Mouse (Mus musculus) hindbrain, embryonic 14.5 days (tissue): ENCODE data around the gene Obscn. TPM values are rescaled to one million over a fixed set of nuclear protein-coding genes. Genes with fewer than 3 reads are reported as not detected.
A peak's percentile ranks its signal among the peaks of the same experiment; 100 is the strongest.

ENCODE experiments used
- ATAC-seq: fragments of 200-750 bp; cut with Nextera tagmentation; 2 replicates; pipeline ENCODE4 v1.8.0; 2017; ENCODE audit warnings: moderate number of reproducible peaks, mild to moderate bottlenecking, moderate TSS enrichment, moderate library complexity; ENCODE audit not compliant: low FRiP score
- DNase-seq: peaks from one replicate; pipeline ENCODE4 v3.0.0-alpha.2; 2015; ENCODE audit warnings: low spot score
- H3K27ac ChIP-seq: fragments of 300-500 bp; sonication (generic); 2 replicates; pipeline ENCODE4 v1.5.1; 2014; ENCODE audit warnings: mild to moderate bottlenecking, moderate library complexity
- H3K27me3 ChIP-seq: fragments of 300-500 bp; sonication (generic); 2 replicates; pipeline ENCODE4 v1.6.1; 2014; ENCODE audit warnings: mild to moderate bottlenecking, low read length, mixed read lengths; ENCODE audit not compliant: control insufficient read depth, insufficient read depth
- H3K36me3 ChIP-seq: fragments of 300-500 bp; sonication (generic); replicated peaks from 2 replicates; pipeline ENCODE4 v1.6.1; 2014; ENCODE audit not compliant: control insufficient read depth, insufficient read depth
- H3K4me1 ChIP-seq: fragments of 300-500 bp; sonication (generic); replicated peaks from 2 replicates; pipeline ENCODE4 v1.6.1; 2014; ENCODE audit warnings: antibody characterized with exemption, low read length, mixed read lengths; ENCODE audit not compliant: control insufficient read depth, insufficient read depth
- H3K4me2 ChIP-seq: fragments of 300-500 bp; sonication (generic); replicated peaks from 2 replicates; pipeline ENCODE4 v1.6.1; 2014; ENCODE audit warnings: mild to moderate bottlenecking, moderate library complexity
- H3K4me3 ChIP-seq: fragments of 300-500 bp; sonication (generic); replicated peaks from 2 replicates; pipeline ENCODE4 v1.5.1; 2014; ENCODE audit warnings: mild to moderate bottlenecking, low read length
- H3K9ac ChIP-seq: fragments of 300-500 bp; sonication (generic); 2 replicates; pipeline ENCODE4 v1.6.1; 2014
- H3K9me3 ChIP-seq: fragments of 300-500 bp; sonication (generic); 2 replicates; pipeline ENCODE4 v1.6.1; 2016; ENCODE audit warnings: low read length; ENCODE audit not compliant: control insufficient read depth
- WGBS: fragments of 180-500 bp; shearing (Covaris S2); extraction: QIAGEN DNeasy Blood & Tissue Kit; methylation state at CpG from one replicate; pipeline ENCODE4 v1.1.7; 2014; 5-methylcytosine and 5-hydroxymethylcytosine counted together
- polyA plus RNA-seq: library from polyadenylated mRNA; unstranded; fragments of >200 nt; fragmentation: Nextera tagmentation; extraction: Ambion mirVana; gene quantifications from 2 replicates; pipeline ENCODE4 v1.2.1, GENCODE M21; 2014

The Obscn gene
- polyA plus RNA-seq, 1 experiment from 2014 or later: 0.71 TPM

DNA sequence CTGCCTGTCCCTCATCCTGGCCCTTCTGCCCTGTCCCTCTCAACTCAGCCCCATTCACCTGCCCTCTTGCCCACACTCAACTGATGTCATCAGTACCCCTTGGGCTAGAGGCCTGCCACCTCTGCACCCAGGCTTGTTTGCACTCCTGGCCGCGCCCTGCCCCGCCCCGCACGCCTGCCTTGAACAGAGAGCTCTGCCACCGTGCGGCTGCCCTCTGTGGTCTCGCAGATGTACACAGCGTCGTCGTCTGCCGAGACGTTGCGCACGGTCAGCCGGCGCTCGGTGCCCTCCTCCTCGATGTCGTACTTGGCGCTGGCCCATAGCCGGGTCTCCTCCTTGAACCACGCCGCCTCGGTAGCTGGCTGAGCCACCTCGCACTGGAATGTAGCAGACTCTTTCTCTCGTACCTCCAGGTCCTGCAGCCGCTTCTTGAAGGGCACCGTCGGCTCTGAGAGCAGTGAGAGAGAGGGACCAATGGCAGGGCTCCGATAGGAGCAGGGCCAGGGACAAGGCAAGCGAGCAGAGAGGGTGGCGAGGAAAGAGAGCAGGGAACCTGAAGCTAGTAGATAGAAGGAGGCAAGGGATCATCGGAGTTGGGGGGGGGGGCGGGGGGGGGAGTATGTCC lies 1.7 kb downstream of the Obscn start:
- Histone ChIP-seq H3K4me2 (peak overlapping the region; percentile 11; the same call in 1 of the 2 replicates), H3K4me3 (peak overlapping the region; percentile 30; the same call in 1 of the 2 replicates), H3K36me3 (no peaks in the 10 kb centered on the region), H3K9me3 (no peaks in the 10 kb centered on the region), H3K27me3 (peaks cover 54% of the 10 kb centered on the region), H3K9ac (no peak overlapping the region), H3K4me1 (no peaks in the 10 kb centered on the region), H3K27ac (no peak overlapping the region)
- DNase-seq: no peak
- WGBS: 6% methylated on average over 34 of the region's 35 CpGs
- ATAC-seq: no peak

- peaks cover 46% of the 10 kb centered on the region for H3K27me3 ChIP-seq
- ATAC-seq (no peak), DNase-seq (no peak)
- H3K9me3 ChIP-seq: no peaks in the 10 kb centered on the region
- no peak overlapping the region for H3K4me2 ChIP-seq
- H3K4me1 ChIP-seq: no peaks in the 10 kb centered on the region
- no peak overlapping the region for H3K27ac ChIP-seq
- WGBS: 77% methylated on average over 2 of the region's 3 CpGs
- no peak overlapping the region for H3K9ac ChIP-seq
- no peaks in the 10 kb centered on the region for H3K36me3 ChIP-seq
- no peak overlapping the region for H3K4me3 ChIP-seq
Observed at GRCm38 (mm10) chr11:59132065-59132464, 4.1 kb downstream of the Obscn start.

DNA sequence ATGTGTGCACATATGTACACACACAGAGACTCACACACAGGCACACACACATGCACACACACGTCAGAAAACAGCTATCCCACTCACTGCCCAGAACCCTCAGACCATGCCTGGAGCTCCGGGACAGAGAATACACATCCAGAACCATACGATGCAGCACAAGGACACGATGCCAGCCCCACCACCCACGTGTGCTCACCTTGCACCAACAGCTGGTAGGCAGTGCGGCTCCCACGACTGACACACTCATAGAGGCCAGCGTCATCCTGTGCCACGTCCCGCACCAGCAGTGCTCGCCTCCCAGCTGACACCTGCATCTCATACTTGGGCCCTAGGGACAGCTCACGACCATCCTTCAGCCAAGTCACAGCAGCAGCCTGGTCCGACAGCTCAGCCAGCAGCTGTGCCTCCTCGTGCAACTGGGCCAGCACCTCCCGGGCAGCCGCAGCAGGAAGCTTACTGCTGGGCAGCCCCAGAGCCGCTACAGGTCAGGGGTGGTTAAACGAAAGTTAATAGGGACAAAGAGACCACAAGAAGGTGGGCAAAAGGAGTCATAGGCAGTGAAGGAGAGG lies 4.8 kb downstream of the Obscn start:
- no peaks in the 10 kb centered on the region for H3K36me3 ChIP-seq
- no peak overlapping the region for H3K9ac ChIP-seq
- ATAC-seq: no peak
- H3K4me2 ChIP-seq: no peak overlapping the region
- H3K27ac ChIP-seq: no peak overlapping the region
- H3K27me3 ChIP-seq: peaks cover 40% of the 10 kb centered on the region
- H3K9me3 ChIP-seq: no peaks in the 10 kb centered on the region
- 58% methylated on average over 18 of the region's 18 CpGs for WGBS
- no peaks in the 10 kb centered on the region for H3K4me1 ChIP-seq
- H3K4me3 ChIP-seq: no peak overlapping the region
- no peak for DNase-seq

- Histone ChIP-seq H3K4me1 (no peaks in the 10 kb centered on the region), H3K27ac (no peak overlapping the region), H3K4me2 (no peak overlapping the region), H3K9ac (no peak overlapping the region), H3K4me3 (no peak overlapping the region), H3K36me3 (no peaks in the 10 kb centered on the region), H3K27me3 (peaks cover 34% of the 10 kb centered on the region), H3K9me3 (no peaks in the 10 kb centered on the region)
- WGBS: 73% methylated on average over 9 of the region's 9 CpGs
- no peak for ATAC-seq
- DNase-seq: no peak
Observed at GRCm38 (mm10) chr11:59130782-59131181, 5.4 kb downstream of the Obscn start.

GRCm38 (mm10) chr11:59105945-59106344 lies 30.3 kb downstream of the Obscn start:
- no peak for DNase-seq
- no peaks in the 10 kb centered on the region for H3K36me3 ChIP-seq
- no peaks in the 10 kb centered on the region for H3K4me1 ChIP-seq
- no peak overlapping the region for H3K9ac ChIP-seq
- WGBS: 93% methylated on average over 5 of the region's 5 CpGs
- no peaks in the 10 kb centered on the region for H3K9me3 ChIP-seq
- ATAC-seq: no peak
- no peak overlapping the region for H3K27ac ChIP-seq
- no peak overlapping the region for H3K4me2 ChIP-seq
- H3K27me3 ChIP-seq: no peaks in the 10 kb centered on the region
- H3K4me3 ChIP-seq: no peak overlapping the region

- Histone ChIP-seq H3K4me2 (no peak overlapping the region), H3K27ac (no peak overlapping the region), H3K36me3 (no peaks in the 10 kb centered on the region), H3K9ac (no peak overlapping the region), H3K27me3 (no peaks in the 10 kb centered on the region), H3K4me1 (no peaks in the 10 kb centered on the region), H3K4me3 (no peak overlapping the region), H3K9me3 (no peaks in the 10 kb centered on the region)
- ATAC-seq (no peak), DNase-seq (no peak)
- 71% methylated on average over 3 of the region's 3 CpGs for WGBS
Observed at GRCm38 (mm10) chr11:59102324-59102723, 33.9 kb downstream of the Obscn start.

DNA sequence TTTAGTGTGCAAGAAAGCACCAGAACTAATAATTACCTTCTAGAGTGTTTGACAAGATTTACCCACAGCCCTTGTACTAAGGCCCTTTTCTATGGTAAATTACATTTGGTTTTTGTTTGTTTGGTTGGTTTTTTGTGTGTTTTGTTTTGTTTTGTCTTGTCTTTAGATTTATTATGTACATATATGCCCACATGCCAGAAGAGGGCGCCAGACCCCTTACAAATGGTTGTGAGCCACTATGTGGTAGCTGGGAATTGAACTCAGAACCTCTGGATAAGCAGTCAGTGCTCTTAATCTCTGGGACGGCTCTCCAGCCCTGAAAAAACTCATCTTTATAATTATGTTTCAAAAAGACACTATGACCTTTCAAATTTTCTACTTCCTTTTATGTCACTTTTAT lies 37.9 kb downstream of the Obscn start:
- WGBS: 34% methylated on average over 2 of the region's 2 CpGs
- no peaks in the 10 kb centered on the region for H3K4me1 ChIP-seq
- H3K27me3 ChIP-seq: no peaks in the 10 kb centered on the region
- H3K27ac ChIP-seq: no peak overlapping the region
- H3K4me2 ChIP-seq: no peak overlapping the region
- H3K4me3 ChIP-seq: no peak overlapping the region
- no peak for ATAC-seq
- H3K9ac ChIP-seq: no peak overlapping the region
- DNase-seq: no peak
- no peaks in the 10 kb centered on the region for H3K36me3 ChIP-seq
- no peaks in the 10 kb centered on the region for H3K9me3 ChIP-seq

- Histone ChIP-seq H3K27me3 (no peaks in the 10 kb centered on the region), H3K36me3 (no peaks in the 10 kb centered on the region), H3K4me2 (no peak overlapping the region), H3K9me3 (no peaks in the 10 kb centered on the region), H3K4me1 (no peaks in the 10 kb centered on the region), H3K27ac (no peak overlapping the region), H3K9ac (no peak overlapping the region), H3K4me3 (no peak overlapping the region)
- ATAC-seq (no peak), DNase-seq (no peak)
- 80% methylated on average over 5 of the region's 5 CpGs for WGBS
Observed at GRCm38 (mm10) chr11:59097770-59098169, 38.4 kb downstream of the Obscn start.

GRCm38 (mm10) chr11:59094213-59094612 lies 42.0 kb downstream of the Obscn start:
- H3K4me3 ChIP-seq: no peak overlapping the region
- no peaks in the 10 kb centered on the region for H3K9me3 ChIP-seq
- no peaks in the 10 kb centered on the region for H3K27me3 ChIP-seq
- ATAC-seq (no peak), DNase-seq (no peak)
- WGBS: 64% methylated on average over 4 of the region's 4 CpGs
- no peaks in the 10 kb centered on the region for H3K36me3 ChIP-seq
- no peak overlapping the region for H3K4me2 ChIP-seq
- H3K4me1 ChIP-seq: no peaks in the 10 kb centered on the region
- H3K9ac ChIP-seq: no peak overlapping the region
- H3K27ac ChIP-seq: no peak overlapping the region

DNA sequence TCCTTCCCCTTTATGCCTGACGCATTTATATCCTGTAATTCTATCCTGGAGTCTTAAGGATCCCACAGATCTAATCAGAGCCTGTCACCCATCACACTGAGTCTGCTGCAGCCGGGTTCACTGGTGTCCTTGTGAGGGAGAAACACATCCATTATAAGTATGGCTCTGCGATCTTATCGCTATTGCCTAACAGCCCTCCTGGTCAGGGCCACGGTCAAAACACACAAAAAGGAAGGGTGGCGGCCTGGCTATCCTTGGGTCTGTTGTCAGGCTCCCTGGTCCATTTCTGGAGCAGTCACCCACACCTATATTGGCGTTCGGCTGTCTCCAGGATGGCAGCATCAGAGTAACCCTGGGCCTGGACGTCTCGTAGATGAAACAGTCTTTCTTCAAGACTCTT lies 48.6 kb downstream of the Obscn start:
- no peak for DNase-seq
- Histone ChIP-seq H3K4me3 (no peak overlapping the region), H3K9ac (no peak overlapping the region), H3K27ac (no peak overlapping the region), H3K4me2 (no peak overlapping the region), H3K27me3 (no peaks in the 10 kb centered on the region), H3K4me1 (no peaks in the 10 kb centered on the region), H3K36me3 (no peaks in the 10 kb centered on the region), H3K9me3 (no peaks in the 10 kb centered on the region)
- 92% methylated on average over 10 of the region's 10 CpGs for WGBS
- ATAC-seq: no peak
